In genomic region chr10:95515293-95515931, GRCm38 (mm10) we compare ENCODE assay signal across 8 mouse cellular contexts. TPM values are rescaled to one million over a fixed set of nuclear protein-coding genes. Genes with fewer than 3 reads are reported as not detected.
DNase-seq lines count a peak whose midpoint lies in the region; ATAC-seq and TF ChIP-seq lines count a peak whose summit lies in the region.

No protein-coding gene starts in this region.

- peak; percentile 50 for ATAC-seq in heart, postnatal 0 days (ENCODE audit: insufficient read depth, low read depth)
- peak; percentile 13; the same call in 1 of the 2 replicates for ATAC-seq in megakaryocyte-erythroid progenitor cell, adult 5-6 weeks (replicated peaks; ENCODE audit: low FRiP score, low TSS enrichment, poor library complexity, severe bottlenecking)
- ATAC-seq in stomach, embryonic 16.5 days (ENCODE audit: insufficient read depth, low FRiP score): peak; percentile 42

- no peak for TF ChIP-seq CTCF in heart, postnatal 0 days (IDR thresholded peaks at IDR 0.05; ENCODE audit: low read depth)

- H3K36me3 ChIP-seq in erythroblast, embryonic 14.5 days (ENCODE audit: control insufficient read depth): peaks cover 20% of the 10 kb centered on the region
- H3K36me3 ChIP-seq in heart, postnatal 0 days (replicated peaks; ENCODE audit: control insufficient read depth, insufficient read depth, low read length): no peaks in the 10 kb centered on the region
- H3K36me3 ChIP-seq in stomach, embryonic 16.5 days (ENCODE audit: control insufficient read depth, insufficient read depth, low read length): no peaks in the 10 kb centered on the region

- H3K9me3 ChIP-seq in erythroblast, embryonic 14.5 days (ENCODE audit: control insufficient read depth, low read length): peaks cover 3% of the 10 kb centered on the region; the same call in 1 of the 2 replicates
- H3K9me3 ChIP-seq in heart, postnatal 0 days (replicated peaks; ENCODE audit: control insufficient read depth, low read length): peaks cover 3% of the 10 kb centered on the region; the same call in 1 of the 2 replicates
- H3K9me3 ChIP-seq in stomach, embryonic 16.5 days (replicated peaks; ENCODE audit: control insufficient read depth, low read length): no peaks in the 10 kb centered on the region

- WGBS in heart, postnatal 0 days: under 1% methylated on average over 65 of the region's 80 CpGs
- WGBS in stomach, embryonic 16.5 days: 1% methylated on average over 72 of the region's 80 CpGs

- peak overlapping the region; percentile 97 for H3K4me3 ChIP-seq in erythroblast, embryonic 14.5 days (replicated peaks)
- peak overlapping the region; percentile 90 for H3K4me3 ChIP-seq in heart, postnatal 0 days (ENCODE audit: low read depth, low read length)
- peak overlapping the region; percentile 95 for H3K4me3 ChIP-seq in stomach, embryonic 16.5 days (replicated peaks; ENCODE audit: low read length)

- TF ChIP-seq EP300 in heart, postnatal 0 days (IDR thresholded peaks at IDR 0.05; ENCODE audit: low read depth): no peak

- H3K4me2 ChIP-seq in heart, postnatal 0 days (ENCODE audit: low read depth, low read length): peak overlapping the region; percentile 74
- H3K4me2 ChIP-seq in stomach, embryonic 16.5 days (ENCODE audit: low read depth, low read length): peak overlapping the region; percentile 75

- no peaks in the 10 kb centered on the region; the same call in 1 of the 2 replicates for H3K27me3 ChIP-seq in erythroblast, embryonic 14.5 days (ENCODE audit: control insufficient read depth)
- no peaks in the 10 kb centered on the region for H3K27me3 ChIP-seq in heart, postnatal 0 days (ENCODE audit: control insufficient read depth, insufficient read depth, low read length)
- H3K27me3 ChIP-seq in stomach, embryonic 16.5 days (ENCODE audit: control insufficient read depth, insufficient read depth, low read length): no peaks in the 10 kb centered on the region

- peak overlapping the region; percentile 95 for H3K9ac ChIP-seq in heart, postnatal 0 days (replicated peaks; ENCODE audit: low read depth, low read length)
- peak overlapping the region; percentile 98 for H3K9ac ChIP-seq in stomach, embryonic 16.5 days (ENCODE audit: low read length)

- peak; percentile 14 to 20 for DNase-seq in right cerebral cortex, adult 2 months (ENCODE audit: low spot score in 2 of 2)
- DNase-seq in right cerebral cortex, adult 18-20 months: no peak
- DNase-seq in adrenal gland, postnatal 25 days: peak; percentile 57
- no peak for DNase-seq in heart, postnatal 0 days (ENCODE audit: low spot score)
- DNase-seq in kidney, postnatal 4 days: peak; percentile 56 to 71

- H3K4me1 ChIP-seq in erythroblast, embryonic 14.5 days (ENCODE audit: control insufficient read depth): peaks cover 44% of the 10 kb centered on the region
- peaks cover 19% of the 10 kb centered on the region; the same call in 1 of the 2 replicates for H3K4me1 ChIP-seq in heart, postnatal 0 days (ENCODE audit: control insufficient read depth, insufficient read depth)
- peaks cover 12% of the 10 kb centered on the region for H3K4me1 ChIP-seq in stomach, embryonic 16.5 days (ENCODE audit: control insufficient read depth, insufficient read depth, low read length)

- H3K27ac ChIP-seq in heart, postnatal 0 days (ENCODE audit: low read depth): peak overlapping the region; percentile 95
- peak overlapping the region; percentile 99 for H3K27ac ChIP-seq in stomach, embryonic 16.5 days (ENCODE audit: low read length)

RNA-seq across cellular contexts. Expression of gene Ube2n, which starts 0.5 kb away (rescaled TPM):
- 131 and 145 TPM in 2 replicates for total RNA-seq in adrenal gland, postnatal 25 days (2021)
- polyA plus RNA-seq in erythroblast, embryonic 14.5 days (2012): 4.4 and 6.9 TPM in 2 replicates
- 158 and 242 TPM in 2 replicates for total RNA-seq in heart, postnatal 0 days (2014; rRNA removed; ENCODE audit: low replicate concordance)
- 188 and 190 TPM in 2 replicates for polyA plus RNA-seq in heart, postnatal 0 days (2015; fragmentation: Nextera tagmentation; extraction: Ambion mirVana)
- total RNA-seq in megakaryocyte-erythroid progenitor cell, adult 5-6 weeks (2014; fragmentation: Nextera tagmentation): 238 and 277 TPM in 2 replicates
- 172 and 198 TPM in 2 replicates for total RNA-seq in megakaryocyte-erythroid progenitor cell, adult 5-6 weeks (2017)
- polyA plus RNA-seq in stomach, embryonic 16.5 days (2015; fragmentation: Nextera tagmentation; extraction: Ambion mirVana): 291 and 302 TPM in 2 replicates

RNA-seq across cellular contexts. Expression of gene Mrpl42, which starts 13.7 kb away (rescaled TPM):
- 105 and 144 TPM in 2 replicates for total RNA-seq in adrenal gland, postnatal 25 days (2021)
- polyA plus RNA-seq in erythroblast, embryonic 14.5 days (2012): 0.95 and 1.3 TPM in 2 replicates
- 524 and 645 TPM in 2 replicates for total RNA-seq in heart, postnatal 0 days (2014; rRNA removed; ENCODE audit: low replicate concordance)
- 928 and 1,023 TPM in 2 replicates for polyA plus RNA-seq in heart, postnatal 0 days (2015; fragmentation: Nextera tagmentation; extraction: Ambion mirVana)
- 244 and 249 TPM in 2 replicates for total RNA-seq in megakaryocyte-erythroid progenitor cell, adult 5-6 weeks (2014; fragmentation: Nextera tagmentation)
- 235 and 255 TPM in 2 replicates for total RNA-seq in megakaryocyte-erythroid progenitor cell, adult 5-6 weeks (2017)
- polyA plus RNA-seq in stomach, embryonic 16.5 days (2015; fragmentation: Nextera tagmentation; extraction: Ambion mirVana): 309 and 318 TPM in 2 replicates

RNA-seq across cellular contexts. Expression of gene Nudt4, which starts 48.5 kb away (rescaled TPM):
- 140 and 146 TPM in 2 replicates for total RNA-seq in adrenal gland, postnatal 25 days (2021)
- polyA plus RNA-seq in erythroblast, embryonic 14.5 days (2012): 21.2 and 28.8 TPM in 2 replicates
- 72.2 and 74.5 TPM in 2 replicates for total RNA-seq in heart, postnatal 0 days (2014; rRNA removed; ENCODE audit: low replicate concordance)
- polyA plus RNA-seq in heart, postnatal 0 days (2015; fragmentation: Nextera tagmentation; extraction: Ambion mirVana): 70.0 and 81.3 TPM in 2 replicates
- total RNA-seq in megakaryocyte-erythroid progenitor cell, adult 5-6 weeks (2014; fragmentation: Nextera tagmentation): 39.8 and 49.8 TPM in 2 replicates
- total RNA-seq in megakaryocyte-erythroid progenitor cell, adult 5-6 weeks (2017): 49.0 and 77.4 TPM in 2 replicates
- polyA plus RNA-seq in stomach, embryonic 16.5 days (2015; fragmentation: Nextera tagmentation; extraction: Ambion mirVana): 46.0 and 53.6 TPM in 2 replicates

Comparison
In these comparisons a context has a peak if more than half of its experiments do, and no peak if none do; other contexts are left out.
1. DNase-seq: peak in right cerebral cortex, adult 2 months (2 of 2), adrenal gland, postnatal 25 days (single experiment) and kidney, postnatal 4 days (2 of 2); none in right cerebral cortex, adult 18-20 months (single experiment) and heart, postnatal 0 days (single experiment).
2. Peak in every context shown above with its lines, with median percentiles within 50 percentile points of each other: H3K4me3 ChIP-seq and ATAC-seq.